Mouse (Mus musculus) sigmoid colon, adult 10 weeks (tissue): ENCODE results near the gene Dclre1c. TPM values are rescaled to one million over a fixed set of nuclear protein-coding genes. Genes with fewer than 3 reads are reported as not detected.

Experiments used
- polyA plus RNA-seq: library from polyadenylated mRNA; stranded (reverse); fragments of 350-450 nt; fragmentation: Illumina TruSeq; extraction: RNeasy Lipid Tissue Mini Kit (QIAGEN cat#74804); gene quantifications from one replicate; pipeline ENCODE4 v1.2.3, GENCODE M21; 2014; ENCODE audit warnings: low read depth, low replicate concordance

Gene Dclre1c
- polyA plus RNA-seq = 25.6 TPM

GRCm38 (mm10) chr2:3423841-3424578 lies at the start of gene Dclre1c:
Gene Dclre1c, plus strand, starts transcription at chr2:3424131.

GRCm38 (mm10) chr2:3397110-3397509 lies 26.8 kb upstream of the Dclre1c start, which contains the start of gene Olah:
Gene Olah, minus strand, starts transcription at chr2:3397210.

DNA sequence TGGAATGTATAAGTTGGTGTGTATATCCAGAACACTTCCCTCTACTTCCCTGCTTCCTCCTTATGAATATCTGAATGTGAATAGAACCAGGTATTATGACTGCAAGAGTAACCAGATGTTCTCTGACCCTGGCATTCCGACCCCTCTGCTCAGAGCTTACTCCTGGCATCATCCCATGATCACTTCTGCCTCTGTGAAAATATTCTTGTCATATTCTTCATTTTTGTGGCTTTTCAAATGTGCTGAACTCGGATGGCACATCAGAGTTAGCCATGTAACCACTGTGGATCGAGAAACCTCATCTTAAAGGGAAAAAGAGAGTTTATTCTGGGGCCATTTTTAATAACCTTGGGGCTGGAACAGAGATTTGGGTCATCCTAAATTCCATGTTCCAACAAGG lies 1.4 kb upstream of the Dclre1c start, which contains the start of gene Meig1:
Gene Meig1, minus strand, starts transcription at position 101 of the 400 bp plus-strand sequence.

GRCm38 (mm10) chr2:3474861-3475283 lies 50.9 kb downstream of the Dclre1c start, which contains the start of gene Suv39h2:
Gene Suv39h2, minus strand, starts transcription at chr2:3475031.

GRCm38 (mm10) chr2:3512552-3513454 lies 88.9 kb downstream of the Dclre1c start, which contains the start of the genes Gm45902, Hspa14 and Cdnf:
Gene Gm45902, minus strand, starts transcription at chr2:3512790.
Gene Hspa14, minus strand, starts transcription at chr2:3512814.
Gene Cdnf, plus strand, starts transcription at chr2:3513030.

Other genes with a start within 250 kb of the Dclre1c start
- gene Nmt2, start 139.9 kb upstream of the Dclre1c start, polyA plus RNA-seq = 55.2 TPM
- gene Rpp38, start 91.5 kb upstream of the Dclre1c start, polyA plus RNA-seq = 13.1 TPM
- gene Acbd7, start 88.0 kb upstream of the Dclre1c start, polyA plus RNA-seq = not detected
- not detected for gene Olah, start 26.9 kb upstream of the Dclre1c start, polyA plus RNA-seq
- gene Meig1, start 1.5 kb upstream of the Dclre1c start, polyA plus RNA-seq = not detected
- 5.5 TPM for gene Suv39h2, start 50.9 kb downstream of the Dclre1c start, polyA plus RNA-seq
- 2.2 TPM for gene Gm45902, start 88.7 kb downstream of the Dclre1c start, polyA plus RNA-seq
- 53.2 TPM for gene Hspa14, start 88.7 kb downstream of the Dclre1c start, polyA plus RNA-seq
- 3.3 TPM for gene Cdnf, start 88.9 kb downstream of the Dclre1c start, polyA plus RNA-seq
- gene Fam107b, start 146.4 kb downstream of the Dclre1c start, polyA plus RNA-seq = 314 TPM